Mouse (Mus musculus): ENCODE measurements around the gene Cxcl3. TPM values are rescaled to one million over a fixed set of nuclear protein-coding genes. Genes with fewer than 3 reads are reported as not detected.

The Cxcl3 gene
- polyA plus RNA-seq (2016; fragmentation: Nextera tagmentation; extraction: Ambion mirVana), result not detected in 2 replicates

- Histone ChIP-seq H3K4me1 (peaks cover 4% of the 10 kb centered on the region; the same call in 1 of the 2 replicates), H3K9ac (replicated peaks) (no peak within 1 kb of the TSS), H3K4me2 (replicated peaks) (peak within 1 kb of the TSS; percentile 68), H3K27ac (replicated peaks) (no peak within 1 kb of the TSS), H3K27me3 (peaks cover 3% of the 10 kb centered on the region; the same call in 1 of the 2 replicates), H3K36me3 (no peaks in the 10 kb centered on the region), H3K9me3 (no peaks in the 10 kb centered on the region), H3K4me3 (peak within 1 kb of the TSS; percentile 37)
- 18% methylated on average over 26 of the region's 26 CpGs for WGBS
- peak; percentile 86 for ATAC-seq (ENCODE audit: low FRiP score, low read depth)
Observed at GRCm38 (mm10) chr5:90785659-90786588, at the start of gene Cxcl3. Cxcl3 (plus strand) TSS chr5:90786103.

GRCm38 (mm10) chr5:90742029-90742428 lies 43.9 kb upstream of the Cxcl3 start:
- H3K4me1 ChIP-seq, result no peaks in the 10 kb centered on the region
- no peak overlapping the region for H3K27ac ChIP-seq (replicated peaks)
- no peaks in the 10 kb centered on the region for H3K36me3 ChIP-seq
- no peak for ATAC-seq (ENCODE audit: low FRiP score, low read depth)
- no peaks in the 10 kb centered on the region for H3K27me3 ChIP-seq
- H3K4me3 ChIP-seq, result no peak overlapping the region
- H3K9me3 ChIP-seq, result no peaks in the 10 kb centered on the region
- 85% methylated on average over 4 of the region's 4 CpGs for WGBS
- no peak overlapping the region for H3K4me2 ChIP-seq (replicated peaks)
- no peak overlapping the region for H3K9ac ChIP-seq (replicated peaks)

GRCm38 (mm10) chr5:90753934-90754333 lies 32.0 kb upstream of the Cxcl3 start:
- peaks cover 16% of the 10 kb centered on the region for H3K27me3 ChIP-seq
- no peak overlapping the region for H3K9ac ChIP-seq (replicated peaks)
- H3K9me3 ChIP-seq, result no peaks in the 10 kb centered on the region
- no peaks in the 10 kb centered on the region for H3K36me3 ChIP-seq
- H3K4me2 ChIP-seq (replicated peaks), result no peak overlapping the region
- peaks cover 18% of the 10 kb centered on the region for H3K4me1 ChIP-seq
- H3K27ac ChIP-seq (replicated peaks), result no peak overlapping the region
- ATAC-seq (ENCODE audit: low FRiP score, low read depth), result no peak
- no peak overlapping the region for H3K4me3 ChIP-seq
- 91% methylated on average over 1 of the region's 1 CpGs for WGBS

GRCm38 (mm10) chr5:90758020-90758605 lies 27.8 kb upstream of the Cxcl3 start:
- ATAC-seq (ENCODE audit: low FRiP score, low read depth), result no peak
- H3K27me3 ChIP-seq, result peaks cover 28% of the 10 kb centered on the region
- H3K9ac ChIP-seq (replicated peaks), result no peak overlapping the region
- no peak overlapping the region for H3K27ac ChIP-seq (replicated peaks)
- H3K36me3 ChIP-seq, result no peaks in the 10 kb centered on the region
- H3K4me3 ChIP-seq, result no peak overlapping the region
- H3K9me3 ChIP-seq, result no peaks in the 10 kb centered on the region
- H3K4me1 ChIP-seq, result peaks cover 26% of the 10 kb centered on the region
- no peak overlapping the region for H3K4me2 ChIP-seq (replicated peaks)
- WGBS, result 41% methylated on average over 5 of the region's 5 CpGs

GRCm38 (mm10) chr5:90759077-90760065 lies 26.5 kb upstream of the Cxcl3 start, which contains the start of gene Cxcl5:
Cxcl5 (plus strand) TSS chr5:90759360.
- Histone ChIP-seq H3K4me2 (replicated peaks) (peak within 1 kb of the TSS; percentile 83), H3K9me3 (no peaks in the 10 kb centered on the region), H3K4me1 (peaks cover 26% of the 10 kb centered on the region), H3K4me3 (peak within 1 kb of the TSS; percentile 48), H3K27ac (replicated peaks) (no peak within 1 kb of the TSS), H3K9ac (replicated peaks) (peak within 1 kb of the TSS; percentile 41), H3K27me3 (peaks cover 28% of the 10 kb centered on the region), H3K36me3 (no peaks in the 10 kb centered on the region)
- WGBS, result 4% methylated on average over 32 of the region's 32 CpGs
- ATAC-seq (ENCODE audit: low FRiP score, low read depth), result peak; percentile 61

GRCm38 (mm10) chr5:90760303-90760702 lies 25.6 kb upstream of the Cxcl3 start:
- no peak for ATAC-seq (ENCODE audit: low FRiP score, low read depth)
- 44% methylated on average over 4 of the region's 4 CpGs for WGBS
- no peak overlapping the region for H3K27ac ChIP-seq (replicated peaks)
- no peak overlapping the region for H3K4me2 ChIP-seq (replicated peaks)
- H3K4me1 ChIP-seq, result peaks cover 26% of the 10 kb centered on the region
- H3K36me3 ChIP-seq, result no peaks in the 10 kb centered on the region
- no peak overlapping the region for H3K9ac ChIP-seq (replicated peaks)
- H3K9me3 ChIP-seq, result no peaks in the 10 kb centered on the region
- H3K4me3 ChIP-seq, result no peak overlapping the region
- peaks cover 28% of the 10 kb centered on the region for H3K27me3 ChIP-seq

GRCm38 (mm10) chr5:90760844-90761243 lies 25.1 kb upstream of the Cxcl3 start:
- peaks cover 28% of the 10 kb centered on the region for H3K27me3 ChIP-seq
- H3K4me2 ChIP-seq (replicated peaks), result no peak overlapping the region
- H3K9ac ChIP-seq (replicated peaks), result no peak overlapping the region
- ATAC-seq (ENCODE audit: low FRiP score, low read depth), result no peak
- no peak overlapping the region for H3K27ac ChIP-seq (replicated peaks)
- H3K9me3 ChIP-seq, result no peaks in the 10 kb centered on the region
- 94% methylated on average over 2 of the region's 2 CpGs for WGBS
- no peak overlapping the region for H3K4me3 ChIP-seq
- H3K36me3 ChIP-seq, result no peaks in the 10 kb centered on the region
- peaks cover 26% of the 10 kb centered on the region for H3K4me1 ChIP-seq

- Histone ChIP-seq H3K4me3 (no peak overlapping the region), H3K27me3 (peaks cover 28% of the 10 kb centered on the region), H3K9me3 (no peaks in the 10 kb centered on the region), H3K9ac (replicated peaks) (no peak overlapping the region), H3K36me3 (no peaks in the 10 kb centered on the region), H3K4me1 (peaks cover 22% of the 10 kb centered on the region), H3K4me2 (replicated peaks) (no peak overlapping the region), H3K27ac (replicated peaks) (no peak overlapping the region)
- WGBS, result 95% methylated on average over 3 of the region's 3 CpGs
- no peak for ATAC-seq (ENCODE audit: low FRiP score, low read depth)
Observed at GRCm38 (mm10) chr5:90761834-90762233, 24.1 kb upstream of the Cxcl3 start.

- Histone ChIP-seq H3K27ac (replicated peaks) (no peak overlapping the region), H3K9ac (replicated peaks) (no peak overlapping the region), H3K4me3 (no peak overlapping the region), H3K4me2 (replicated peaks) (no peak overlapping the region), H3K27me3 (peaks cover 10% of the 10 kb centered on the region), H3K9me3 (no peaks in the 10 kb centered on the region), H3K36me3 (no peaks in the 10 kb centered on the region), H3K4me1 (peaks cover 6% of the 10 kb centered on the region)
- WGBS, result 79% methylated on average over 12 of the region's 12 CpGs
- no peak for ATAC-seq (ENCODE audit: low FRiP score, low read depth)
Observed at GRCm38 (mm10) chr5:90763912-90764665, 21.8 kb upstream of the Cxcl3 start.

GRCm38 (mm10) chr5:90765821-90766606 lies 19.9 kb upstream of the Cxcl3 start:
- H3K9ac ChIP-seq (replicated peaks), result no peak overlapping the region
- H3K27me3 ChIP-seq, result no peaks in the 10 kb centered on the region; the same call in 1 of the 2 replicates
- H3K4me1 ChIP-seq, result no peaks in the 10 kb centered on the region
- no peak overlapping the region for H3K4me2 ChIP-seq (replicated peaks)
- H3K36me3 ChIP-seq, result no peaks in the 10 kb centered on the region
- no peak for ATAC-seq (ENCODE audit: low FRiP score, low read depth)
- H3K9me3 ChIP-seq, result no peaks in the 10 kb centered on the region
- WGBS, result 81% methylated on average over 8 of the region's 8 CpGs
- no peak overlapping the region for H3K27ac ChIP-seq (replicated peaks)
- no peak overlapping the region for H3K4me3 ChIP-seq
